Mouse (Mus musculus): ENCODE results near the gene Pbx1. TPM values are rescaled to one million over a fixed set of nuclear protein-coding genes. Genes with fewer than 3 reads are reported as not detected.

Gene Pbx1
- polyA plus RNA-seq, 1 experiment: 332 TPM

DNA sequence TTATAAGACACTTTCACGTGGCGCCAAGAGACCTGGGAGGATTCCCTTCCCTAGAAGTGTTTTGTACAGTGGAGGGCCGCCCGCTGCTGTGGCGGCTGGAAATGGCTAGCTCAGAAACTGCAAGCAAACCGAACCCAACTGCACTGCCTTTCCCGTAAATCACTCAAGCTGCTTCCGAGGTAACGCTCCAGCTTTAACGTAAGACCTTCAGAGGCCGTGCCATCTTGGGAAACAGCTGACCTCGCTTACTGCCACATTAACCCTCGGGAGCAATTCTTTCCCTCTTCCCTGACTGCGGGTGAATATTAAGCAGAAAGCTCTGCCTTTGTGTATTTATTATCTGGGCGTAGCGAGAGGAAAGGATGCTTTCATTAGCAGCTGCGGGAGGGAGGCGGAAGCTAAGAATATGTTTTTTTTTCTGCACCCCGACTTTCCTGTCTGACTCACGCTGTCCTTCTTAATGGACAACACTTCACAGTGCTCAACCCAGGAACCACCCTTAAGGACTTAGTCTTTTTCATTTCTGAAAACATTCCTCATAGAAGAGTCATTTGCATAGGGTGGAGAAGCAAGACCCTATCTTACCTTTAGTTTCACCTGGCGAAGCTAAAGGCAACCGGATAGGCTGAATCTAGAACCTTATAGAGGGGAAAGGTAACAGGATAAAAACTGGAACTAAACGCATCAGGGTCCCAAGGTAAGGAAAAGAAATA, 268.4 kb downstream of the Pbx1 start:
- no peak for TF ChIP-seq CTCF (IDR thresholded peaks at IDR 0.05; ENCODE audit: insufficient read depth, low read depth, low read length)
- no peak for TF ChIP-seq POLR2A (IDR thresholded peaks at IDR 0.05; ENCODE audit: insufficient read depth, low read depth, low read length)
- 0 out of 2 replicates have a peak overlapping the region, but pooled peaks have one; percentile 0 for H3K4me3 ChIP-seq (ENCODE audit: insufficient read depth, low read depth, low read length)
- WGBS: 17% methylated on average over 23 of the region's 23 CpGs
- H3K4me1 ChIP-seq (ENCODE audit: control insufficient read depth, insufficient read depth, low read length): peaks cover 18% of the 10 kb centered on the region
- peak overlapping the region; percentile 90 for H3K27ac ChIP-seq (ENCODE audit: insufficient read depth, low read depth, low read length)

- Histone ChIP-seq H3K4me1 (ENCODE audit: control insufficient read depth, insufficient read depth, low read length) (peaks cover 5% of the 10 kb centered on the region; the same call in 1 of the 2 replicates), H3K27ac (ENCODE audit: insufficient read depth, low read depth, low read length) (no peak overlapping the region), H3K4me3 (ENCODE audit: insufficient read depth, low read depth, low read length) (no peak overlapping the region)
- TF ChIP-seq CTCF (IDR thresholded peaks at IDR 0.05; ENCODE audit: insufficient read depth, low read depth, low read length) (no peak), POLR2A (IDR thresholded peaks at IDR 0.05; ENCODE audit: insufficient read depth, low read depth, low read length) (no peak)
- WGBS: 93% methylated on average over 6 of the region's 6 CpGs
Measured at GRCm38 (mm10) chr1:168139138-168139682, 292.9 kb downstream of the Pbx1 start.

DNA sequence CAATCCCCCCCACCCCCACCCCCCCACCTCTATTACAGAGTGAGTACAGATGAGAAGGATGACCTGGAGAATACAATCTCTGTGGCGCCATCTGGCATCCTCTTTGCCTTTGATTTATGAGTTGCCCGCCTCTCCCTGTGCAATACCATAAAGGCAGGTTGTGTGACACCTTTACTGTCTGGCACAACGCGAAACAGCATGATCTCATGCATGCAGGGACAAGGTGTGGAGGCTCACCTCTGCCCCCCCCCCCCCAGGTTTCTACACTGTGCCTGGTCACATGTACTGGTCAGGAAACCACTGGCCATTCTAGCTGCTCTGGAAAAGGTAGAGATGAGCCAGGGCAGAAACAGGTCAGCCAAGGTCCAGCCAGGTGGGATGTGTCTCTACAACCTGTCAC, 293.4 kb downstream of the Pbx1 start:
- TF ChIP-seq CTCF (IDR thresholded peaks at IDR 0.05; ENCODE audit: insufficient read depth, low read depth, low read length): no peak
- no peak for TF ChIP-seq POLR2A (IDR thresholded peaks at IDR 0.05; ENCODE audit: insufficient read depth, low read depth, low read length)
- Histone ChIP-seq H3K4me1 (ENCODE audit: control insufficient read depth, insufficient read depth, low read length) (peaks cover 5% of the 10 kb centered on the region; the same call in 1 of the 2 replicates), H3K27ac (ENCODE audit: insufficient read depth, low read depth, low read length) (no peak overlapping the region), H3K4me3 (ENCODE audit: insufficient read depth, low read depth, low read length) (no peak overlapping the region)
- 97% methylated on average over 4 of the region's 4 CpGs for WGBS

DNA sequence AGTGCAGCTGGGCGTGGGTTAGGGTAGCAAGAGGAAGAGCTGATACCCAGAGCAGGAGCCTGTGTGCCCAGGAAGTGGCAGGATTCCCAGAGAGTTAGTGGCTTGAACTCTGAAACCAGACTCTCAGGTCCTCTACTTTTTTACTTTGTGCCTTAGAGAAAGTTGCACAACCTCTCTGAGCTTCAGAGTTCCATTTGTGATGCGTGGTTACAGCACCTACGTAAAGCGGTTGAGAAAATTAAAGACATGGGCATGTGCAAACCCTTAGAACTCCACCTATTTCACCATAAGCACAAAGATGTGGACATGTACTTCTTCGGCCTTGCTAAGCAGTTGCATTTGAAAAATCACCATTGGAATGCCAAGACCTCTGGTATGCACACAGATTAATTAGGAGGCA, 294.2 kb downstream of the Pbx1 start:
- peaks cover 5% of the 10 kb centered on the region; the same call in 1 of the 2 replicates for H3K4me1 ChIP-seq (ENCODE audit: control insufficient read depth, insufficient read depth, low read length)
- TF ChIP-seq POLR2A (IDR thresholded peaks at IDR 0.05; ENCODE audit: insufficient read depth, low read depth, low read length) (no peak), CTCF (IDR thresholded peaks at IDR 0.05; ENCODE audit: insufficient read depth, low read depth, low read length) (no peak)
- H3K4me3 ChIP-seq (ENCODE audit: insufficient read depth, low read depth, low read length): no peak overlapping the region
- WGBS: 98% methylated on average over 5 of the region's 5 CpGs
- H3K27ac ChIP-seq (ENCODE audit: insufficient read depth, low read depth, low read length): no peak overlapping the region

DNA sequence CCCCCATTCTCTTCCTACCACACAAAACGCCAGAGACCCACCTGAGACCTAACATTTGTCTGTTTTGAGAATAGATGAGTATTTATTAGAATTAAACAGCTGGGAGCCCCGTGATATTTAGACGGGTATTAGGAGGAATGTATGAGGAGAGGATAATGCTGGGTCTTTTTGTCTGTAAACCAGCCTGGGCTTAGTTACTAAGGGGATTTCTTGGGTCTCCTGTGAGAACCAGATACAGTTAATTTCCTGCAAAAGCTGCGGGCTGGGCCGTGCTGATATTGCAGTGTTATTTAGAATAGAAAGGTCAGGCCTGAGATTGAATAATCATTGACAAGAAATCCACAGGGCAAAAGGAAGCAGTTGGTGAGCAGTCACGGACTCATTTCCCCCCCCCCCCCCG, 296.5 kb downstream of the Pbx1 start:
- H3K4me1 ChIP-seq (ENCODE audit: control insufficient read depth, insufficient read depth, low read length): peaks cover 5% of the 10 kb centered on the region; the same call in 1 of the 2 replicates
- 51% methylated on average over 7 of the region's 7 CpGs for WGBS
- TF ChIP-seq CTCF (IDR thresholded peaks at IDR 0.05; ENCODE audit: insufficient read depth, low read depth, low read length) (no peak), POLR2A (IDR thresholded peaks at IDR 0.05; ENCODE audit: insufficient read depth, low read depth, low read length) (no peak)
- no peak overlapping the region for H3K27ac ChIP-seq (ENCODE audit: insufficient read depth, low read depth, low read length)
- H3K4me3 ChIP-seq (ENCODE audit: insufficient read depth, low read depth, low read length): no peak overlapping the region

- H3K4me1 ChIP-seq (ENCODE audit: control insufficient read depth, insufficient read depth, low read length): peaks cover 3% of the 10 kb centered on the region; the same call in 1 of the 2 replicates
- H3K27ac ChIP-seq (ENCODE audit: insufficient read depth, low read depth, low read length): no peak overlapping the region
- TF ChIP-seq CTCF (IDR thresholded peaks at IDR 0.05; ENCODE audit: insufficient read depth, low read depth, low read length) (no peak), POLR2A (IDR thresholded peaks at IDR 0.05; ENCODE audit: insufficient read depth, low read depth, low read length) (no peak)
- no peak overlapping the region for H3K4me3 ChIP-seq (ENCODE audit: insufficient read depth, low read depth, low read length)
Measured at GRCm38 (mm10) chr1:168133696-168134095, 298.4 kb downstream of the Pbx1 start.

DNA sequence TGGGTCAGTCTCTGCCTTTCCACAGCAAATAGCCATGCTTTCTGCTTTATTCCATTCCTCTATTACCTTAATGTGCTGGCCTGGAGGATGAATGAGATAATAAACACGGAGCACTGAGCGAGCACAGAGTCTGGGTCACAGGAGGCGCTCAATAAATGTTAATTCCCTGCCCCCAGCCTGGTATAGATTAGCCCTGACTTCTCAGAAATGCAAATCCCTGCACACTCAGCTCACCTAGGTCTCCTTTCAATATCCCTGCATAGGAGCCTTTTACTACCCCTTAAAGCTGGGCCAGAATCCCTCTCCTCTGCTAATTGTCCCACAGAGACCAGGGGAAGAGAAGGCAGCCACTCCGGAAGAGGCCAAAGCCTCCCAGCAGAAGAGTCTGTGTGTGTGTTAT, 304.1 kb downstream of the Pbx1 start:
- no peak for TF ChIP-seq CTCF (IDR thresholded peaks at IDR 0.05; ENCODE audit: insufficient read depth, low read depth, low read length)
- Histone ChIP-seq H3K27ac (ENCODE audit: insufficient read depth, low read depth, low read length) (no peak overlapping the region), H3K4me1 (ENCODE audit: control insufficient read depth, insufficient read depth, low read length) (no peaks in the 10 kb centered on the region), H3K4me3 (ENCODE audit: insufficient read depth, low read depth, low read length) (no peak overlapping the region)
- WGBS: 78% methylated on average over 4 of the region's 4 CpGs

GRCm38 (mm10) chr1:168124643-168125490, 307.2 kb downstream of the Pbx1 start:
- 61% methylated on average over 5 of the region's 5 CpGs for WGBS
- Histone ChIP-seq H3K4me3 (ENCODE audit: insufficient read depth, low read depth, low read length) (no peak overlapping the region), H3K4me1 (ENCODE audit: control insufficient read depth, insufficient read depth, low read length) (no peaks in the 10 kb centered on the region), H3K27ac (ENCODE audit: insufficient read depth, low read depth, low read length) (no peak overlapping the region)
- TF ChIP-seq POLR2A (IDR thresholded peaks at IDR 0.05; ENCODE audit: insufficient read depth, low read depth, low read length) (no peak), CTCF (IDR thresholded peaks at IDR 0.05; ENCODE audit: insufficient read depth, low read depth, low read length) (no peak)

GRCm38 (mm10) chr1:168118077-168118476, 314.0 kb downstream of the Pbx1 start:
- no peak overlapping the region for H3K4me3 ChIP-seq (ENCODE audit: insufficient read depth, low read depth, low read length)
- H3K4me1 ChIP-seq (ENCODE audit: control insufficient read depth, insufficient read depth, low read length): no peaks in the 10 kb centered on the region
- WGBS: 92% methylated on average over 5 of the region's 5 CpGs
- H3K27ac ChIP-seq (ENCODE audit: insufficient read depth, low read depth, low read length): no peak overlapping the region
- no peak for TF ChIP-seq CTCF (IDR thresholded peaks at IDR 0.05; ENCODE audit: insufficient read depth, low read depth, low read length)
- no peak for TF ChIP-seq POLR2A (IDR thresholded peaks at IDR 0.05; ENCODE audit: insufficient read depth, low read depth, low read length)
